11 mouse cellular contexts compared by ENCODE assay signal in genomic region chr6:37297744-37298482, GRCm38 (mm10). TPM values are rescaled to one million over a fixed set of nuclear protein-coding genes. Genes with fewer than 3 reads are reported as not detected.
DNase-seq lines count a peak whose midpoint lies in the region; ATAC-seq and TF ChIP-seq lines count a peak whose summit lies in the region.
"Had no signal": no experiment of that assay in that cellular context is flagged by ENCODE, and none has a peak within 500 bp of the region (broad histone marks: within the 10 kb centered on the region; RNA-seq: fewer than 3 reads in every experiment).

No protein-coding gene starts in this region.

- H3K27ac ChIP-seq in left cerebral cortex, adult 2 months, result peak overlapping the region; percentile 70
- no peak overlapping the region for H3K27ac ChIP-seq in forebrain, postnatal 0 days (ENCODE audit: low read depth, low read length)
- H3K27ac ChIP-seq in neural tube, embryonic 13.5 days (replicated peaks), result 0 out of 2 replicates have a peak overlapping the region, but pooled peaks have one; percentile 5
- H3K27ac ChIP-seq: liver, embryonic 14.5 days had no signal

- no peak for TF ChIP-seq CTCF in left cerebral cortex, adult 2 months (IDR thresholded peaks at IDR 0.05)
- TF ChIP-seq CTCF in forebrain, postnatal 0 days (IDR thresholded peaks at IDR 0.05; ENCODE audit: low read depth), result no peak

- H3K4me1 ChIP-seq in forebrain, postnatal 0 days (ENCODE audit: insufficient read depth), result peaks cover 17% of the 10 kb centered on the region
- H3K4me1 ChIP-seq in neural tube, embryonic 13.5 days (replicated peaks), result peaks cover 45% of the 10 kb centered on the region

- no peak for ATAC-seq in cerebellum, adult (ENCODE audit: insufficient number of reproducible peaks, low FRiP score, low TSS enrichment)
- ATAC-seq in forebrain, postnatal 0 days, result no peak
- no peak for ATAC-seq in neural tube, embryonic 13.5 days (ENCODE audit: low read depth)

- peak overlapping the region; percentile 69 for H3K4me2 ChIP-seq in forebrain, postnatal 0 days (ENCODE audit: low read depth)
- peak overlapping the region; percentile 82 for H3K4me2 ChIP-seq in neural tube, embryonic 13.5 days

- H3K9ac ChIP-seq in forebrain, postnatal 0 days, result peak overlapping the region; percentile 83; the same call in 1 of the 2 replicates
- peak overlapping the region; percentile 54 for H3K9ac ChIP-seq in neural tube, embryonic 13.5 days
- H3K9ac ChIP-seq: liver, embryonic 14.5 days had no signal

- intact Hi-C loops in left cerebral cortex, adult 2 months (cut with DNase I), result loop anchor here (2.0 to 5.0 kb wide), 2 partner anchors 55 to 81 kb away; no protein-coding TSS in a partner anchor
- intact Hi-C loops in left cerebral cortex, postnatal 4 days (cut with DNase I), result no loop called here

- peak; percentile 17 to 24 for DNase-seq in cerebellum, adult 18-20 months
- peak; percentile 45 for DNase-seq in left cerebral cortex, adult 2 months (ENCODE audit: extremely low spot score in 1 of 2, low spot score in 2 of 2)
- no peak for DNase-seq in left cerebral cortex, postnatal 4 days
- no peak for DNase-seq in forebrain, postnatal 0 days
- no peak for DNase-seq in adrenal gland, postnatal 25 days
- DNase-seq in yolk sac, embryonic 10.5 days (ENCODE audit: low spot score), result no peak
- DNase-seq: kidney, postnatal 25 days had no signal

- peak overlapping the region; percentile 72 for H3K4me3 ChIP-seq in left cerebral cortex, adult 2 months
- H3K4me3 ChIP-seq in forebrain, postnatal 0 days (ENCODE audit: low read depth, low read length), result peak overlapping the region; percentile 80
- H3K4me3 ChIP-seq in neural tube, embryonic 13.5 days, result peak overlapping the region; percentile 79

- H3K36me3 ChIP-seq in forebrain, postnatal 0 days (ENCODE audit: insufficient read depth), result no peaks in the 10 kb centered on the region; the same call in 1 of the 2 replicates
- no peaks in the 10 kb centered on the region for H3K36me3 ChIP-seq in neural tube, embryonic 13.5 days

- WGBS in forebrain, postnatal 0 days, result 34% methylated on average over 8 of the region's 8 CpGs
- 39% methylated on average over 8 of the region's 8 CpGs for WGBS in neural tube, embryonic 13.5 days

- no peaks in the 10 kb centered on the region for H3K27me3 ChIP-seq in forebrain, postnatal 0 days (ENCODE audit: insufficient read depth, low read length)
- H3K27me3 ChIP-seq in neural tube, embryonic 13.5 days, result peaks cover 24% of the 10 kb centered on the region

- no peaks in the 10 kb centered on the region for H3K9me3 ChIP-seq in forebrain, postnatal 0 days (ENCODE audit: low read length)
- H3K9me3 ChIP-seq in neural tube, embryonic 13.5 days, result no peaks in the 10 kb centered on the region

RNA-seq across cellular contexts. Expression of gene Dgki, which starts 2.1 kb away (rescaled TPM):
- total RNA-seq in left cerebral cortex, adult 2 months (2021), result 10 to 100 TPM; 90.5 to 91.1 TPM
- total RNA-seq in left cerebral cortex, postnatal 4 days (2021), result 10 to 100 TPM; 49.4 to 53.8 TPM
- 30.2 and 34.0 TPM in 2 replicates for total RNA-seq in forebrain, postnatal 0 days (2014; rRNA removed)
- 3.3 and 5.5 TPM in 2 replicates for polyA plus RNA-seq in forebrain, postnatal 0 days (2015; fragmentation: Nextera tagmentation; extraction: Ambion mirVana)
- polyA plus RNA-seq in neural tube, embryonic 13.5 days (2015; fragmentation: Nextera tagmentation; extraction: Ambion mirVana), result 5.9 and 6.6 TPM in 2 replicates
- total RNA-seq in adrenal gland, postnatal 25 days (2021), result 2.0 and 2.8 TPM in 2 replicates
- total RNA-seq: MEL had no signal

Comparison
In these comparisons a context has a peak if more than half of its experiments do, and no peak if none do; other contexts are left out.
1. DNase-seq: peak in cerebellum, adult 18-20 months (2 of 2) and left cerebral cortex, adult 2 months (2 of 2); none in left cerebral cortex, postnatal 4 days (single experiment), forebrain, postnatal 0 days (single experiment), adrenal gland, postnatal 25 days (single experiment) and yolk sac, embryonic 10.5 days (single experiment).
2. Peak in every context shown above with its lines, with median percentiles within 50 percentile points of each other: H3K4me3 ChIP-seq.